Mouse (Mus musculus): ENCODE measurements around the gene Scn4b.

- TF ChIP-seq POLR2A (IDR thresholded peaks at IDR 0.05; ENCODE audit: low read depth, low read length) (no peak), CTCF (conservative IDR thresholded peaks at IDR 0.05; ENCODE audit: insufficient read depth, insufficient read length, low read depth, low read length) (no peak)
Measured at GRCm38 (mm10) chr9:45153361-45153760, 15.2 kb downstream of the Scn4b start.

Measured in kidney, adult 2 months (tissue).